Mouse (Mus musculus): ENCODE results near the gene Rgs6. TPM values are rescaled to one million over a fixed set of nuclear protein-coding genes. Genes with fewer than 3 reads are reported as not detected.

Gene Rgs6
- polyA plus RNA-seq, 1 experiment from 2014 or later = 5.4 TPM

DNA sequence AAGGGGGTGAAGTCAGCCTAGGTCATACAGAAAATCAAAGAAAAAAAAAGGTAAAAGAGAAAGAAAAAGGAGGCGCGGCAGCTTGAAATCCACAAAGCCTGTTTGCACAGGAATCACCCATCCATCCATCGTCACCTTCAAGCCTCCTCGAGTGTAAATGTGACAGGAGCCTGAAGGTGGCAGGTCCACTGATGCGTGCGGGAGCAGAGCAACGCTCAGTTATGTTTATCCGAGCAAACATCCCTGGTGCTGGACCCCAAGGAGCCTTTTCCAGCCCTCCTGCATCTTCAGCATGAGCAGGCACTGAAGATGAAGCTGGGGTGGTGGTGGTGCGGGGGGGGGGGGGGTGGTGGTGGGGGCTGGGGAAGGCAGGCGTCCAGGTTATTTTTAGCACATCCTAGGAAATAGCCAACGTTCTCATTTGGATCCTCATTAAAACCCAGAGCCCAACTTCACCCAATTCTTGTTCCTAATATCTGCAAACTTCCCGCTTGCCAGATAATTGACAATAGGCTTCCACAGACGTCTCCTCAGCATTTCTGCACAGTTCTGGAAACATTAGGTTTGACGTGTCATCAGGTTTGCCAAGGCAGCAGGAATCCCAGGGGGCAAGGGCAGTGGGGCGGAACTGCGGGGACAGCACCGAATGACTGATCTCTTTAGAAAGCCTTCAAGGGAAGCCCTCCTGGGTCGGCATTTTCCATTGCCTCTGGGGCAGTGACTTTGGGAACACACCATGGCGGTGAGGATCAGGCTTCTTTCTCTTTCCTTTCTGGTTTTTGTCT lies 946 bp downstream of the Rgs6 start:
- Histone ChIP-seq H3K9ac (no peak overlapping the region), H3K4me1 (replicated peaks; ENCODE audit: control insufficient read depth, insufficient read depth, low read length) (peaks cover 11% of the 10 kb centered on the region), H3K27me3 (ENCODE audit: control insufficient read depth, insufficient read depth, low read length) (no peaks in the 10 kb centered on the region), H3K27ac (no peak overlapping the region), H3K36me3 (replicated peaks; ENCODE audit: control insufficient read depth, insufficient read depth) (no peaks in the 10 kb centered on the region), H3K9me3 (ENCODE audit: control insufficient read depth, low read length) (no peaks in the 10 kb centered on the region), H3K4me2 (replicated peaks) (peak overlapping the region; percentile 26), H3K4me3 (replicated peaks; ENCODE audit: low read length) (no peak overlapping the region)
- ATAC-seq (ENCODE audit: low FRiP score) (no peak), DNase-seq (ENCODE audit: low spot score) (no peak)
- 26% methylated on average over 18 of the region's 19 CpGs for WGBS

DNA sequence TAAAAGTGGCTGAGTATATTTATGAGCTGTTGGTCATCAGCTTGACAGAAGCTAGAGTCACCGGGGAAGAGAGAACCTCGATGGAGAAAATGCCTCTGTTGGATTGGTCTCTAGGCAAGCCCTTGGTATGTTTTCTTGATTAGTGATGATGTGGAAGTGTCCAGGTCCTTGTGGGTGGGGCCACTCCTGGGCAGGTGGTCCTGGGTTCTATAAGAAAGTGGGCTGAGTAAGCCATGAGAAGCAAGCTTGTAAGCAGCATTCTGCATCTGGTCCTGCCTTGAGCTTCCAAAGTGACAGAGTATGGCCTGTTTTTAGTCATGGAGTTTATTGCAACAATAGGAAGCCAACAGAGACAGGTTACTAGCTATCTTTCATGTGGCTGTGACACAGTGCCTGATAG lies 10.9 kb downstream of the Rgs6 start:
- WGBS = 95% methylated on average over 2 of the region's 2 CpGs
- ATAC-seq (ENCODE audit: low FRiP score) (no peak), DNase-seq (ENCODE audit: low spot score) (no peak)
- no peak overlapping the region for H3K27ac ChIP-seq
- H3K36me3 ChIP-seq (replicated peaks; ENCODE audit: control insufficient read depth, insufficient read depth) = no peaks in the 10 kb centered on the region
- H3K4me2 ChIP-seq (replicated peaks) = no peak overlapping the region
- H3K9ac ChIP-seq = no peak overlapping the region
- H3K4me1 ChIP-seq (replicated peaks; ENCODE audit: control insufficient read depth, insufficient read depth, low read length) = peaks cover 4% of the 10 kb centered on the region; the same call in 1 of the 2 replicates
- no peak overlapping the region for H3K4me3 ChIP-seq (replicated peaks; ENCODE audit: low read length)
- H3K9me3 ChIP-seq (ENCODE audit: control insufficient read depth, low read length) = no peaks in the 10 kb centered on the region
- H3K27me3 ChIP-seq (ENCODE audit: control insufficient read depth, insufficient read depth, low read length) = no peaks in the 10 kb centered on the region

DNA sequence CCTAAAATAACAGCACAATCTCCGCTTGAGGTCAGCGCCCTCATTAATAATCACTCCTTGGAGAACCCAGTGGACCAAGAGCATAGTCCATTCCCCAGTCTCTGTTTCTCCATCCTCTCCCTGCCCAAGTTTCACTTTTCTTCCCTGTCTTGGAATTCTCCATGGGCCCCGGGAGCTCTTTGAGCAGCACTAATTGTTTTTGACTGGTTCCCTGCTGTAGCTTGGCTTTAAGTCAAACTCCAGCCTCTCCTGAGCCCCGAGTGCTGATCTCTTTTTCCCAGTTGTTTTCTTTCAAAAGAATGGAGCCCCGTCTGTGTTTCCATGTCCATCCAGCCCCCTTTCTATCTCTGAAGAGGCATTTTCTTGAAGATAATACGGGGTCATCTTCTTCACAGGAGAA lies 12.3 kb downstream of the Rgs6 start:
- no peaks in the 10 kb centered on the region for H3K36me3 ChIP-seq (replicated peaks; ENCODE audit: control insufficient read depth, insufficient read depth)
- WGBS = 44% methylated on average over 6 of the region's 6 CpGs
- H3K27me3 ChIP-seq (ENCODE audit: control insufficient read depth, insufficient read depth, low read length) = no peaks in the 10 kb centered on the region
- no peaks in the 10 kb centered on the region for H3K9me3 ChIP-seq (ENCODE audit: control insufficient read depth, low read length)
- no peak overlapping the region for H3K27ac ChIP-seq
- no peak for ATAC-seq (ENCODE audit: low FRiP score)
- no peak overlapping the region for H3K4me2 ChIP-seq (replicated peaks)
- H3K4me1 ChIP-seq (replicated peaks; ENCODE audit: control insufficient read depth, insufficient read depth, low read length) = peaks cover 4% of the 10 kb centered on the region; the same call in 1 of the 2 replicates
- H3K9ac ChIP-seq = no peak overlapping the region
- DNase-seq (ENCODE audit: low spot score) = no peak
- H3K4me3 ChIP-seq (replicated peaks; ENCODE audit: low read length) = no peak overlapping the region

DNA sequence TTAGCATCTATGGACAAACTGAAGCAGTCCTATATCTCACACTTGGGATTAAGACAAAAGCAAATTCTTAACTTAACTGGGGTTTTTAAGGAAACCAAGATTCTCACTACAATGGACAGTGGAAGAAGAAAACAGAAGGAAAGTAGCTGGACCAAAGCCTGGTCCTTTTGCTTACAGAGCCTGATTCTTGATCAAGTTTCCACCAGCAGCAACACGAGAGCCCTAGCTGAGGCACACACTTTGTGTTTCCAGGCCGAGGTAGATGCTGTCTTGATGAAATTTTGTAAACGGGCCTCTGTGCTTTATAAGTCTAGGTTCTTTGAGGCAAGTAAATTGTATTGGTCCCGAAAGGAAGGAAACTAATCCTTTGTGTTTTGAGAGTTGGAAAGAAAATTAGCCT lies 14.7 kb downstream of the Rgs6 start:
- no peak overlapping the region for H3K4me2 ChIP-seq (replicated peaks)
- no peaks in the 10 kb centered on the region for H3K9me3 ChIP-seq (ENCODE audit: control insufficient read depth, low read length)
- no peaks in the 10 kb centered on the region for H3K36me3 ChIP-seq (replicated peaks; ENCODE audit: control insufficient read depth, insufficient read depth)
- DNase-seq (ENCODE audit: low spot score) (no peak), ATAC-seq (ENCODE audit: low FRiP score) (no peak)
- WGBS = 74% methylated on average over 4 of the region's 4 CpGs
- no peak overlapping the region for H3K9ac ChIP-seq
- H3K4me3 ChIP-seq (replicated peaks; ENCODE audit: low read length) = no peak overlapping the region
- H3K4me1 ChIP-seq (replicated peaks; ENCODE audit: control insufficient read depth, insufficient read depth, low read length) = peaks cover 4% of the 10 kb centered on the region; the same call in 1 of the 2 replicates
- H3K27me3 ChIP-seq (ENCODE audit: control insufficient read depth, insufficient read depth, low read length) = no peaks in the 10 kb centered on the region
- no peak overlapping the region for H3K27ac ChIP-seq

DNA sequence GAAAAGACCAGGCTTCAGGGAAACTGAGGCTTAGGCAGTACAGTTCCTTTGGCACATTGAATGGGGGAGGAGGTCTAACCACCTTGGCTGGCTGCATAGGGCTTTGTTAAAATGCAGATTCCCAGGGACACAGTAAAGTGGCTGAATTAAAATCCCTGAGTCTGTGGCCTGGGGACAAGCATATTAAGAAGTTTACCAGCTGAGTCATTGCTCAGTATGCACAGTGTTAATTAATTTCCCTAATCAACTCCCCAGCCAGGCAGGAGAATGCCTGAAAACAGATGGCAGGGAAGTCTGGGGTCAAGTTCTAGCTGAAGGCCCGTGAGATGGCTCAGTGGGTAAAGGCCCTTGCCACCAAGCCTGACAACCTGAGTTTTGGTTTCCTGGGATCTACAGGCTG lies 15.2 kb downstream of the Rgs6 start:
- DNase-seq (ENCODE audit: low spot score) = no peak
- WGBS = 19% methylated on average over 1 of the region's 1 CpGs

DNA sequence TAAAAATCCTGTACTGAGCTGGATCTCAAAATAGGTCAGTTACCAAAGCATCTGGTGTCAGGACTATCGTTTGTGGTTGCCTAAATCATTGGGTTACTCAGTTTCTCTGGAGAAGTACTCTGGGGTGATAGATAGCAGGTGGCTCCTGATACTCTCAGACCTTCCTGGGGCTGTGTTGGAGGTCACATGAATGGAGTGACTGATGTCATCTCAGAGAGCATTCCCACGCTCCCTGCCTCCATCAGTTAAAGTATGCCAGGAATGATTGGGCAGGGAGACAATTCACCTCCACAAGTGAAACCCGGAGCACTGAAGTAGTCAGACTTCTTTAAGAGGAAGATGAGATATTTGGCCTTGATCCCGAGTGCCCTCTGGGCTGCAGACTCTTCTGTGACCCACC lies 15.9 kb downstream of the Rgs6 start:
- H3K4me1 ChIP-seq (replicated peaks; ENCODE audit: control insufficient read depth, insufficient read depth, low read length) = peaks cover 4% of the 10 kb centered on the region; the same call in 1 of the 2 replicates
- H3K9ac ChIP-seq = no peak overlapping the region
- WGBS = 76% methylated on average over 4 of the region's 4 CpGs
- no peak overlapping the region for H3K27ac ChIP-seq
- no peak for DNase-seq (ENCODE audit: low spot score)
- no peaks in the 10 kb centered on the region for H3K27me3 ChIP-seq (ENCODE audit: control insufficient read depth, insufficient read depth, low read length)
- no peaks in the 10 kb centered on the region for H3K9me3 ChIP-seq (ENCODE audit: control insufficient read depth, low read length)
- H3K36me3 ChIP-seq (replicated peaks; ENCODE audit: control insufficient read depth, insufficient read depth) = no peaks in the 10 kb centered on the region
- no peak overlapping the region for H3K4me2 ChIP-seq (replicated peaks)
- no peak overlapping the region for H3K4me3 ChIP-seq (replicated peaks; ENCODE audit: low read length)
- ATAC-seq (ENCODE audit: low FRiP score) = no peak

More for the DNA sequence above, 15.2 kb downstream of the Rgs6 start:
- H3K9me3 ChIP-seq (ENCODE audit: control insufficient read depth, low read length) = no peaks in the 10 kb centered on the region
- no peak overlapping the region for H3K27ac ChIP-seq
- H3K4me3 ChIP-seq (replicated peaks; ENCODE audit: low read length) = no peak overlapping the region
- no peak overlapping the region for H3K4me2 ChIP-seq (replicated peaks)
- ATAC-seq (ENCODE audit: low FRiP score) = no peak
- H3K4me1 ChIP-seq (replicated peaks; ENCODE audit: control insufficient read depth, insufficient read depth, low read length) = peaks cover 4% of the 10 kb centered on the region; the same call in 1 of the 2 replicates
- H3K27me3 ChIP-seq (ENCODE audit: control insufficient read depth, insufficient read depth, low read length) = no peaks in the 10 kb centered on the region
- no peaks in the 10 kb centered on the region for H3K36me3 ChIP-seq (replicated peaks; ENCODE audit: control insufficient read depth, insufficient read depth)
- no peak overlapping the region for H3K9ac ChIP-seq

DNA sequence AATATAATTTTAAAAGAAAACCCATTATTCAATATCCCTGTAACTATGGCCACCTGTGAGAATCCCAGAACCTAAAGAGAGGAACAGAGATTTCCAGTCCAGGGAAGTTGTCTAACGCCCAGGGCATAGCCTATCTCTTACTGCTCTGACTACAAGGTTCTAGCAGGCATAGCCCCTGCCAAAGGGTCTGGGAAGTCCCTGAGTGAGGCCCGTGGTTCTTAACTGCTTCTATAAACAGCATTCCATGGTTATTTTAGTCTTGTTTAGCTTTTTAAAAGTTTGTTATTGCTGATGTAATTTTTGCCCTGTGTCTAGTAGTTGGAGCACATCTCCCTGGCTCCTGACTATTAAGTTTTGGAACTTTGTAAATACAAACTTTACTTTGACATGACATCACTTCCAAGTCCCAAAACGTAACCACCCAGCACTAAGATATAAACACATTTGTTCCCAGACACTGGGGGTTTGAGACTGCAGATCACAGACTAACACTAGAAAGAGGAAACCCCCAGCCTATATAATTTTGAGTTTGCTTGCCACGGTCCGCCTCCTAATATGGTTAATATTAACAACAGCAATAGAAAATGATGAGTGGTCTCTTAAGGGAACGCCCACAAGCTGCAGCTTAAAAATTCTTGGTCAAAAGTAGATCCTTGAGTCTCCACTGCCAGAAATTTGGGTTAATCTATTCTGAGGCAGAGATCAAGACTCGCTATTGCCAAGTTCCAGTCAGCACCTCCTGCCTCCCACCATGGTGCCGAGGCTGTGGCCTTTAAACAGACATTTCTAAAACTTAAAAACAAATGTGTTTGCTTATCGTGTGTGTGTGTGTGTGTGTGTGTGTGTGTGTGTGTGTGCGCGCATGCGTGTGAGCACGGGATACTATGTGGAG lies 24.9 kb downstream of the Rgs6 start:
- H3K4me1 ChIP-seq (replicated peaks; ENCODE audit: control insufficient read depth, insufficient read depth, low read length) = peaks cover 4% of the 10 kb centered on the region; the same call in 1 of the 2 replicates
- WGBS = 89% methylated on average over 13 of the region's 13 CpGs
- no peaks in the 10 kb centered on the region for H3K36me3 ChIP-seq (replicated peaks; ENCODE audit: control insufficient read depth, insufficient read depth)
- H3K9ac ChIP-seq = no peak overlapping the region
- H3K27ac ChIP-seq = no peak overlapping the region
- no peaks in the 10 kb centered on the region for H3K9me3 ChIP-seq (ENCODE audit: control insufficient read depth, low read length)
- ATAC-seq (ENCODE audit: low FRiP score) (no peak), DNase-seq (ENCODE audit: low spot score) (no peak)
- peaks cover 12% of the 10 kb centered on the region for H3K27me3 ChIP-seq (ENCODE audit: control insufficient read depth, insufficient read depth, low read length)
- no peak overlapping the region for H3K4me3 ChIP-seq (replicated peaks; ENCODE audit: low read length)
- no peak overlapping the region for H3K4me2 ChIP-seq (replicated peaks)

DNA sequence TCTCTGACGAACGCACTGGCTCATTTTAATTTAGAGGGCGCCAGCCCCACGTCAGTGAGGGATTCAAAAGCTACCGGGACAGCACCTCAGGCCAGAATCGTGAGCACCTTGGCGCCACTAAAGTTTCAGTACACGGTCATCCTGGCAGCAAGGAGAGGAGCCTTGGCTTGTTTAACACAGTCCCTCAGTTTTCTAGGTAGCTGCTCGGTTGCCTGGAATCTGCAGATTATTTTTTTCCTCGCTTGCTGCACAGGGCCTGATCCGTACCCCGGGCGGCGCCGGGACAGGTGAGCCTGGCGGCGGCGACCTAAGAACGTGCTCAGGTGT lies 28.4 kb downstream of the Rgs6 start:
- 2% methylated on average over 19 of the region's 19 CpGs for WGBS
- DNase-seq (ENCODE audit: low spot score) (no peak), ATAC-seq (ENCODE audit: low FRiP score) (no peak)
- Histone ChIP-seq H3K4me3 (replicated peaks; ENCODE audit: low read length) (peak overlapping the region; percentile 77), H3K4me1 (replicated peaks; ENCODE audit: control insufficient read depth, insufficient read depth, low read length) (peaks cover 4% of the 10 kb centered on the region; the same call in 1 of the 2 replicates), H3K27me3 (ENCODE audit: control insufficient read depth, insufficient read depth, low read length) (peaks cover 37% of the 10 kb centered on the region), H3K27ac (no peak overlapping the region), H3K9ac (peak overlapping the region; percentile 67), H3K36me3 (replicated peaks; ENCODE audit: control insufficient read depth, insufficient read depth) (no peaks in the 10 kb centered on the region), H3K4me2 (replicated peaks) (peak overlapping the region; percentile 98), H3K9me3 (ENCODE audit: control insufficient read depth, low read length) (no peaks in the 10 kb centered on the region)

Measured in hindbrain, embryonic 14.5 days (tissue).